Mouse (Mus musculus): ENCODE results near the gene Pabpc4.
"Not testable (repeated sequence)": the region's sequence is repeated elsewhere in the genome, so short reads cannot be mapped to it uniquely, and the experiment has no call there.

The Pabpc4 gene

GRCm38 (mm10) chr4:123246651-123247050 is 15.5 kb upstream of the Pabpc4 start:
- ATAC-seq (ENCODE audit: insufficient number of reproducible peaks, low FRiP score, low TSS enrichment): no peak

- ATAC-seq (ENCODE audit: insufficient number of reproducible peaks, low FRiP score, low TSS enrichment): no peak
Observed at GRCm38 (mm10) chr4:123247147-123247880, 14.8 kb upstream of the Pabpc4 start.

- peak; percentile 90 for ATAC-seq (ENCODE audit: insufficient number of reproducible peaks, low FRiP score, low TSS enrichment)
Observed at GRCm38 (mm10) chr4:123248971-123249567, 13.1 kb upstream of the Pabpc4 start.

- no peak for ATAC-seq (ENCODE audit: insufficient number of reproducible peaks, low FRiP score, low TSS enrichment)
Observed at GRCm38 (mm10) chr4:123252214-123252613, 9.9 kb upstream of the Pabpc4 start.

GRCm38 (mm10) chr4:123254617-123255016 is 7.5 kb upstream of the Pabpc4 start:
- ATAC-seq (ENCODE audit: insufficient number of reproducible peaks, low FRiP score, low TSS enrichment): peak; percentile 40; the same call in 1 of the 2 replicates

GRCm38 (mm10) chr4:123260071-123260746 is 1.9 kb upstream of the Pabpc4 start:
- no peak for ATAC-seq (ENCODE audit: insufficient number of reproducible peaks, low FRiP score, low TSS enrichment)

- no peak for ATAC-seq (ENCODE audit: insufficient number of reproducible peaks, low FRiP score, low TSS enrichment)
Observed at GRCm38 (mm10) chr4:123271063-123271462, 8.9 kb downstream of the Pabpc4 start.

GRCm38 (mm10) chr4:123280117-123280516 is 18.0 kb downstream of the Pabpc4 start:
- ATAC-seq (ENCODE audit: insufficient number of reproducible peaks, low FRiP score, low TSS enrichment): no peak

- peak; percentile 90 for ATAC-seq (ENCODE audit: insufficient number of reproducible peaks, low FRiP score, low TSS enrichment)
Observed at GRCm38 (mm10) chr4:123282500-123282899, 20.3 kb downstream of the Pabpc4 start.

- ATAC-seq (ENCODE audit: insufficient number of reproducible peaks, low FRiP score, low TSS enrichment): not testable (repeated sequence)
Observed at GRCm38 (mm10) chr4:123282915-123283674, 20.9 kb downstream of the Pabpc4 start.

- not testable (repeated sequence) for ATAC-seq (ENCODE audit: insufficient number of reproducible peaks, low FRiP score, low TSS enrichment)
Observed at GRCm38 (mm10) chr4:123283675-123284064, 21.5 kb downstream of the Pabpc4 start.

- no peak for ATAC-seq (ENCODE audit: insufficient number of reproducible peaks, low FRiP score, low TSS enrichment)
Observed at GRCm38 (mm10) chr4:123284731-123285624, 22.8 kb downstream of the Pabpc4 start.

- no peak for ATAC-seq (ENCODE audit: insufficient number of reproducible peaks, low FRiP score, low TSS enrichment)
Observed at GRCm38 (mm10) chr4:123286790-123287189, 24.6 kb downstream of the Pabpc4 start.

- ATAC-seq (ENCODE audit: insufficient number of reproducible peaks, low FRiP score, low TSS enrichment): no peak
Observed at GRCm38 (mm10) chr4:123289038-123289437, 26.9 kb downstream of the Pabpc4 start.

- no peak for ATAC-seq (ENCODE audit: insufficient number of reproducible peaks, low FRiP score, low TSS enrichment)
Observed at GRCm38 (mm10) chr4:123292390-123292789, 30.2 kb downstream of the Pabpc4 start.

GRCm38 (mm10) chr4:123292989-123293388 is 30.8 kb downstream of the Pabpc4 start:
- ATAC-seq (ENCODE audit: insufficient number of reproducible peaks, low FRiP score, low TSS enrichment): no peak

- ATAC-seq (ENCODE audit: insufficient number of reproducible peaks, low FRiP score, low TSS enrichment): no peak
Observed at GRCm38 (mm10) chr4:123293661-123294443, 31.7 kb downstream of the Pabpc4 start.

GRCm38 (mm10) chr4:123295026-123295425 is 32.9 kb downstream of the Pabpc4 start:
- not testable (repeated sequence) for ATAC-seq (ENCODE audit: insufficient number of reproducible peaks, low FRiP score, low TSS enrichment)
